Mouse (Mus musculus): ENCODE data around the gene Lrrc74a. TPM values are rescaled to one million over a fixed set of nuclear protein-coding genes. Genes with fewer than 3 reads are reported as not detected.
A peak's percentile ranks its signal among the peaks of the same experiment; 100 is the strongest.

Lrrc74a gene
- polyA plus RNA-seq, 1 experiment = not detected

- Histone ChIP-seq H3K27me3 (ENCODE audit: control insufficient read depth) (peaks cover 35% of the 10 kb centered on the region), H3K4me1 (ENCODE audit: control insufficient read depth) (peaks cover 39% of the 10 kb centered on the region), H3K36me3 (ENCODE audit: control insufficient read depth) (no peaks in the 10 kb centered on the region), H3K4me3 (replicated peaks) (no peak overlapping the region), H3K9me3 (ENCODE audit: control insufficient read depth, low read length) (no peaks in the 10 kb centered on the region)
- no peak for TF ChIP-seq TAL1 (IDR thresholded peaks at IDR 0.05; ENCODE audit: low read length)
- no peak for TF ChIP-seq GATA1 (IDR thresholded peaks at IDR 0.05; ENCODE audit: low read length)
These were observed 65.6 kb downstream of the Lrrc74a start for GRCm38 (mm10) chr12:86799786-86800185.

- H3K4me1 ChIP-seq (ENCODE audit: control insufficient read depth) = peaks cover 37% of the 10 kb centered on the region
- no peaks in the 10 kb centered on the region for H3K9me3 ChIP-seq (ENCODE audit: control insufficient read depth, low read length)
- peaks cover 41% of the 10 kb centered on the region for H3K27me3 ChIP-seq (ENCODE audit: control insufficient read depth)
- no peak overlapping the region for H3K4me3 ChIP-seq (replicated peaks)
- no peaks in the 10 kb centered on the region for H3K36me3 ChIP-seq (ENCODE audit: control insufficient read depth)
- TF ChIP-seq TAL1 (IDR thresholded peaks at IDR 0.05; ENCODE audit: low read length) = no peak
- no peak for TF ChIP-seq GATA1 (IDR thresholded peaks at IDR 0.05; ENCODE audit: low read length)
These were observed 66.2 kb downstream of the Lrrc74a start for GRCm38 (mm10) chr12:86800336-86800735.

- Histone ChIP-seq H3K4me3 (replicated peaks) (peak overlapping the region; percentile 42), H3K36me3 (ENCODE audit: control insufficient read depth) (no peaks in the 10 kb centered on the region), H3K9me3 (ENCODE audit: control insufficient read depth, low read length) (no peaks in the 10 kb centered on the region), H3K27me3 (ENCODE audit: control insufficient read depth) (peaks cover 45% of the 10 kb centered on the region), H3K4me1 (ENCODE audit: control insufficient read depth) (peaks cover 33% of the 10 kb centered on the region)
- no peak for TF ChIP-seq TAL1 (IDR thresholded peaks at IDR 0.05; ENCODE audit: low read length)
- TF ChIP-seq GATA1 (IDR thresholded peaks at IDR 0.05; ENCODE audit: low read length) = no peak
These were observed 66.6 kb downstream of the Lrrc74a start for GRCm38 (mm10) chr12:86800765-86801147.

GRCm38 (mm10) chr12:86801148-86802004, 67.2 kb downstream of the Lrrc74a start:
- Histone ChIP-seq H3K9me3 (ENCODE audit: control insufficient read depth, low read length) (no peaks in the 10 kb centered on the region), H3K36me3 (ENCODE audit: control insufficient read depth) (no peaks in the 10 kb centered on the region), H3K4me3 (replicated peaks) (peak overlapping the region; percentile 42), H3K27me3 (ENCODE audit: control insufficient read depth) (peaks cover 50% of the 10 kb centered on the region), H3K4me1 (ENCODE audit: control insufficient read depth) (peaks cover 32% of the 10 kb centered on the region)
- TF ChIP-seq TAL1 (IDR thresholded peaks at IDR 0.05; ENCODE audit: low read length) (no peak), GATA1 (IDR thresholded peaks at IDR 0.05; ENCODE audit: low read length) (no peak)

- Histone ChIP-seq H3K9me3 (ENCODE audit: control insufficient read depth, low read length) (no peaks in the 10 kb centered on the region), H3K27me3 (ENCODE audit: control insufficient read depth) (peaks cover 58% of the 10 kb centered on the region), H3K4me3 (replicated peaks) (no peak overlapping the region), H3K4me1 (ENCODE audit: control insufficient read depth) (peaks cover 32% of the 10 kb centered on the region), H3K36me3 (ENCODE audit: control insufficient read depth) (no peaks in the 10 kb centered on the region)
- TF ChIP-seq TAL1 (IDR thresholded peaks at IDR 0.05; ENCODE audit: low read length) (no peak), GATA1 (IDR thresholded peaks at IDR 0.05; ENCODE audit: low read length) (no peak)
These were observed 68.0 kb downstream of the Lrrc74a start for GRCm38 (mm10) chr12:86802005-86802671.

- Histone ChIP-seq H3K4me1 (ENCODE audit: control insufficient read depth) (peaks cover 32% of the 10 kb centered on the region), H3K36me3 (ENCODE audit: control insufficient read depth) (no peaks in the 10 kb centered on the region), H3K9me3 (ENCODE audit: control insufficient read depth, low read length) (no peaks in the 10 kb centered on the region), H3K4me3 (replicated peaks) (no peak overlapping the region), H3K27me3 (ENCODE audit: control insufficient read depth) (peaks cover 61% of the 10 kb centered on the region)
- TF ChIP-seq GATA1 (IDR thresholded peaks at IDR 0.05; ENCODE audit: low read length) (no peak), TAL1 (IDR thresholded peaks at IDR 0.05; ENCODE audit: low read length) (no peak)
These were observed 68.7 kb downstream of the Lrrc74a start for GRCm38 (mm10) chr12:86802899-86803298.

GRCm38 (mm10) chr12:86803651-86804307, 69.6 kb downstream of the Lrrc74a start:
- no peak overlapping the region for H3K4me3 ChIP-seq (replicated peaks)
- H3K9me3 ChIP-seq (ENCODE audit: control insufficient read depth, low read length) = no peaks in the 10 kb centered on the region
- H3K36me3 ChIP-seq (ENCODE audit: control insufficient read depth) = no peaks in the 10 kb centered on the region
- TF ChIP-seq GATA1 (IDR thresholded peaks at IDR 0.05; ENCODE audit: low read length) (no peak), TAL1 (IDR thresholded peaks at IDR 0.05; ENCODE audit: low read length) (no peak)
- H3K27me3 ChIP-seq (ENCODE audit: control insufficient read depth) = peaks cover 62% of the 10 kb centered on the region
- H3K4me1 ChIP-seq (ENCODE audit: control insufficient read depth) = peaks cover 31% of the 10 kb centered on the region

- Histone ChIP-seq H3K9me3 (ENCODE audit: control insufficient read depth, low read length) (no peaks in the 10 kb centered on the region), H3K36me3 (ENCODE audit: control insufficient read depth) (no peaks in the 10 kb centered on the region), H3K4me3 (replicated peaks) (no peak overlapping the region), H3K4me1 (ENCODE audit: control insufficient read depth) (peaks cover 26% of the 10 kb centered on the region), H3K27me3 (ENCODE audit: control insufficient read depth) (peaks cover 62% of the 10 kb centered on the region)
- TF ChIP-seq TAL1 (IDR thresholded peaks at IDR 0.05; ENCODE audit: low read length) (no peak), GATA1 (IDR thresholded peaks at IDR 0.05; ENCODE audit: low read length) (no peak)
These were observed 70.1 kb downstream of the Lrrc74a start for GRCm38 (mm10) chr12:86804308-86804700.

- Histone ChIP-seq H3K4me3 (replicated peaks) (no peak overlapping the region), H3K36me3 (ENCODE audit: control insufficient read depth) (no peaks in the 10 kb centered on the region), H3K4me1 (ENCODE audit: control insufficient read depth) (peaks cover 25% of the 10 kb centered on the region), H3K27me3 (ENCODE audit: control insufficient read depth) (peaks cover 62% of the 10 kb centered on the region), H3K9me3 (ENCODE audit: control insufficient read depth, low read length) (no peaks in the 10 kb centered on the region)
- TF ChIP-seq TAL1 (IDR thresholded peaks at IDR 0.05; ENCODE audit: low read length) (no peak), GATA1 (IDR thresholded peaks at IDR 0.05; ENCODE audit: low read length) (no peak)
These were observed 70.7 kb downstream of the Lrrc74a start for GRCm38 (mm10) chr12:86804857-86805256.
